Mouse (Mus musculus) thymus, postnatal 14 days (tissue): Measurements from ENCODE around the gene Tmppe.

Source experiments
- DNase-seq: peaks from one replicate; pipeline ENCODE4 v3.0.0; 2021

The Tmppe gene

DNA sequence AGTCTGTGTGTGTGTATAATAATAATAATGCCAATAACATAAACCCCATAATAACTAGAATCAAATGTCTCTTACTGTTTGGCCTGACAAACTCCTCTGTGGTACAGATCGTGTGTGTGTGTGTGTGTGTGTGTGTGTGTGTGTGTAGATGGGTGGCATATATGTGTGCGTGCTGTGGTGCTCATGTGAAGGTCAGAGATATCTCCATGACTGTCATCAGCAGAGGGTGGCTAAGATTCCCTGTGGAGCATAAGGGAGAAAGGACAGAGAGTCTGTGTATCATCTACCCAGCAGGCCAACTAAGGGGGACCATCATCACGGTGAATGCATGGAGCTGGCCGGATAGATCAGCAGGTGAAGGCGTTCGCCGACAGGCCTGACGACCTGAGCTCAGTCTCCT lies 46.0 kb downstream of the Tmppe start:
- no peak for DNase-seq

DNA sequence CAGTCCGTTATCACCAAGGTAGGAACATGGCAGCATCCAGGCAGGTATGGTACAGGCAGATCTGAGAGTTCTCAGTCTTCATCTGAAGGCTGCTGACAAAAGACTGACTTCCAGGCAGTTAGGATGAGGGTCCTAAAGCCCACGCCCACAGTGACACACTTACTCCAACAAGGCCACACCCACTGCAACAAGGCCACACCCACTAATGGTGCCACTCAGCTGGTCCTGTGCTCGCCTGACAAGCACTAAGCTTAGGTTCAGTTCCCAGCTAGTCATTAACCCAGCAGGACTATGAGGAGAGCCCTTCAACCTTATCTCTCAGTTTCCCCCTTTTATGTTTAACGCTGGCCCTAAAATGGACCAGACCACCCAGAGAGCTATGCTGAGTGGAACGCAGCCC lies 47.8 kb downstream of the Tmppe start:
- no peak for DNase-seq

GRCm38 (mm10) chr9:114449120-114449754 lies 48.3 kb downstream of the Tmppe start:
- DNase-seq, result no peak

- DNase-seq, result peak; percentile 45
These were observed 50.7 kb downstream of the Tmppe start for GRCm38 (mm10) chr9:114451615-114452014.

- peak; percentile 67 for DNase-seq
These were observed 51.5 kb downstream of the Tmppe start for GRCm38 (mm10) chr9:114452418-114452817.

DNA sequence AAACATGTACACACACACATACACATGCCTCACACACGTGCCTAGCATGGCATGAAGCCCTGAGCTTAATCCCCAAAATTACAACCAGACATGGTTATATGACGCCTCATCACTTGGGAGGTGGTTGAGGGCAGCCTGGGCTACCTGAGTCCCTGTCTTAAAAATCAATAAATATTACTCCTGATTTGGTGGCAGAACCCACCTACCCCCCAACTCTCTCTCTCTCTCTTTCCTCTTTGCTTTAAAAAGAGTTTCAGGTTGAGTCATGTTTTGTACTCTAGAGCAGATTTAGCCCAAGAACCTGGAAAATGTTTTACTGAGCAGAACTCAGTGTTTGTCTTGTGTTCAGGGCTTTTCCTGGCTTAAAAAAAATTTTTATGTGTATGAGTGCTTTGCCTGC lies 54.5 kb downstream of the Tmppe start:
- no peak for DNase-seq
